Mouse (Mus musculus) lung, postnatal 25 days (tissue): ENCODE measurements at regions not wholly inside any gene's neighbourhood (a gene's known extent, or its start where the extent isn't known, plus 50 kb on each side); places are given as distances from the start of the nearest gene placed in this dataset.

Experiments
- DNase-seq: peaks from one replicate; pipeline ENCODE4 v3.0.0; 2022; ENCODE audit warnings: low spot score

- no peak for DNase-seq
Measured at GRCm38 (mm10) chr3:52158788-52159260, 53.9 kb upstream of the Maml3 start.

- DNase-seq: no peak
Measured at GRCm38 (mm10) chr3:52161688-52162087, 56.8 kb upstream of the Maml3 start.

- no peak for DNase-seq
Measured at GRCm38 (mm10) chr3:52163990-52164389, 59.1 kb upstream of the Maml3 start.

GRCm38 (mm10) chr3:52167420-52167819 lies 62.5 kb upstream of the Maml3 start:
- no peak for DNase-seq

- DNase-seq: no peak
Measured at GRCm38 (mm10) chr3:52170847-52171246, 66.0 kb upstream of the Maml3 start.

- DNase-seq: no peak
Measured at GRCm38 (mm10) chr3:52171303-52171702, 66.4 kb upstream of the Maml3 start.

- no peak for DNase-seq
Measured at GRCm38 (mm10) chr3:52173490-52173889, 68.6 kb upstream of the Maml3 start.

- DNase-seq: no peak
Measured at GRCm38 (mm10) chr3:52176108-52176507, 71.2 kb upstream of the Maml3 start.

GRCm38 (mm10) chr3:52178851-52179250 lies 74.0 kb upstream of the Maml3 start:
- DNase-seq: no peak

GRCm38 (mm10) chr3:52179686-52180085 lies 74.8 kb upstream of the Maml3 start:
- DNase-seq: peak; percentile 83

- no peak for DNase-seq
Measured at GRCm38 (mm10) chr3:52180306-52180705, 75.4 kb upstream of the Maml3 start.

- DNase-seq: peak; percentile 90
Measured at GRCm38 (mm10) chr3:52180785-52181184, 75.9 kb upstream of the Maml3 start.

GRCm38 (mm10) chr3:52181326-52182101 lies 76.6 kb upstream of the Maml3 start:
- DNase-seq: no peak

- no peak for DNase-seq
Measured at GRCm38 (mm10) chr3:52184241-52184640, 79.4 kb upstream of the Maml3 start.

- DNase-seq: no peak
Measured at GRCm38 (mm10) chr3:52185351-52185750, 80.5 kb upstream of the Maml3 start.

- no peak for DNase-seq
Measured at GRCm38 (mm10) chr3:52187401-52187801, 80.7 kb upstream of the Foxo1 start.

GRCm38 (mm10) chr3:52188303-52188702 lies 79.8 kb upstream of the Foxo1 start:
- no peak for DNase-seq

- DNase-seq: no peak
Measured at GRCm38 (mm10) chr3:52189016-52189415, 79.1 kb upstream of the Foxo1 start.

GRCm38 (mm10) chr3:52190021-52190420 lies 78.1 kb upstream of the Foxo1 start:
- DNase-seq: no peak

GRCm38 (mm10) chr3:52193026-52193425 lies 75.1 kb upstream of the Foxo1 start:
- DNase-seq: no peak

- DNase-seq: no peak
Measured at GRCm38 (mm10) chr3:52194216-52194615, 73.9 kb upstream of the Foxo1 start.

- no peak for DNase-seq
Measured at GRCm38 (mm10) chr3:52195486-52195885, 72.7 kb upstream of the Foxo1 start.

GRCm38 (mm10) chr3:52196047-52196935 lies 71.8 kb upstream of the Foxo1 start:
- DNase-seq: peak; percentile 83
